Mouse (Mus musculus): Measurements from ENCODE around the gene Cda. TPM values are rescaled to one million over a fixed set of nuclear protein-coding genes. Genes with fewer than 3 reads are reported as not detected.

Gene Cda
- polyA plus RNA-seq, 1 experiment, result not detected

- H3K27ac ChIP-seq (ENCODE audit: insufficient read depth, low read depth, low read length), result no peak overlapping the region
- H3K4me1 ChIP-seq (ENCODE audit: control insufficient read depth, insufficient read depth, low read length), result 0 out of 2 replicates have a peak, but pooled peaks cover 3% of the 10 kb centered on the region
- H3K4me3 ChIP-seq (ENCODE audit: insufficient read depth, low read depth, low read length), result no peak overlapping the region
- 54% methylated on average over 8 of the region's 8 CpGs for WGBS
- TF ChIP-seq CTCF (IDR thresholded peaks at IDR 0.05; ENCODE audit: insufficient read depth, low read depth, low read length) (peak; percentile 66), POLR2A (IDR thresholded peaks at IDR 0.05; ENCODE audit: insufficient read depth, low read depth, low read length) (no peak)
These were observed 56.2 kb downstream of the Cda start for GRCm38 (mm10) chr4:138311595-138311994.

GRCm38 (mm10) chr4:138310311-138310910 lies 57.4 kb downstream of the Cda start:
- Histone ChIP-seq H3K27ac (ENCODE audit: insufficient read depth, low read depth, low read length) (no peak overlapping the region), H3K4me1 (ENCODE audit: control insufficient read depth, insufficient read depth, low read length) (0 out of 2 replicates have a peak, but pooled peaks cover 2% of the 10 kb centered on the region), H3K4me3 (ENCODE audit: insufficient read depth, low read depth, low read length) (no peak overlapping the region)
- TF ChIP-seq POLR2A (IDR thresholded peaks at IDR 0.05; ENCODE audit: insufficient read depth, low read depth, low read length) (no peak), CTCF (IDR thresholded peaks at IDR 0.05; ENCODE audit: insufficient read depth, low read depth, low read length) (no peak)
- 92% methylated on average over 19 of the region's 19 CpGs for WGBS

DNA sequence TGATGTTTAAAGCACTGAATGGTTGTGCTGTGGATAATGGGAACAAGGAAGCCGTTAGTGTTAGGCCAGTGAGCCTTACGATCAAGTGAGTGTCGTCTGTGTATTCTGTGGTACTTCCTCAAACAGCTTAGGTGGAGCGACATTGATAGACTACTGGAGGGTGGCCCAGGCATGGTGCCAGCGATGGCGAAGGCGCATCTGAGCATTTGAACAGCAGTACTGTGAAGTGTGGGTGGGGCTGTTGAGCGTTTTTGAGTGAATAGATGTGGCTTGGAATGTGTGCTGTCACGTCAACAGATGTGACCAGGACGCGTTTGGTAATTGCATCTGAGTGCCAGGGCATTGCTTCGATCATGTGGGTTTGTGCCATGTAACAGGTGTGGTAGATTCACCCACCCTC lies 60.1 kb downstream of the Cda start:
- H3K27ac ChIP-seq (ENCODE audit: insufficient read depth, low read depth, low read length), result no peak overlapping the region
- H3K4me3 ChIP-seq (ENCODE audit: insufficient read depth, low read depth, low read length), result no peak overlapping the region
- TF ChIP-seq CTCF (IDR thresholded peaks at IDR 0.05; ENCODE audit: insufficient read depth, low read depth, low read length) (no peak), POLR2A (IDR thresholded peaks at IDR 0.05; ENCODE audit: insufficient read depth, low read depth, low read length) (no peak)
- peaks cover 9% of the 10 kb centered on the region for H3K4me1 ChIP-seq (ENCODE audit: control insufficient read depth, insufficient read depth, low read length)
- WGBS, result 81% methylated on average over 12 of the region's 12 CpGs

- Histone ChIP-seq H3K27ac (ENCODE audit: insufficient read depth, low read depth, low read length) (no peak overlapping the region), H3K4me1 (ENCODE audit: control insufficient read depth, insufficient read depth, low read length) (peaks cover 9% of the 10 kb centered on the region), H3K4me3 (ENCODE audit: insufficient read depth, low read depth, low read length) (no peak overlapping the region)
- TF ChIP-seq POLR2A (IDR thresholded peaks at IDR 0.05; ENCODE audit: insufficient read depth, low read depth, low read length), result no peak
- TF ChIP-seq CTCF (IDR thresholded peaks at IDR 0.05; ENCODE audit: insufficient read depth, low read depth, low read length), result no peak
- WGBS, result 61% methylated on average over 3 of the region's 3 CpGs
These were observed 60.8 kb downstream of the Cda start for GRCm38 (mm10) chr4:138307025-138307424.

- Histone ChIP-seq H3K4me1 (ENCODE audit: control insufficient read depth, insufficient read depth, low read length) (peaks cover 9% of the 10 kb centered on the region), H3K27ac (ENCODE audit: insufficient read depth, low read depth, low read length) (peak within 1 kb of the TSS; percentile 52; the same call in 1 of the 2 replicates), H3K4me3 (ENCODE audit: insufficient read depth, low read depth, low read length) (peak within 1 kb of the TSS; percentile 96)
- TF ChIP-seq POLR2A (IDR thresholded peaks at IDR 0.05; ENCODE audit: insufficient read depth, low read depth, low read length), result peak; percentile 80; the same call in 1 of the 2 replicates
- TF ChIP-seq CTCF (IDR thresholded peaks at IDR 0.05; ENCODE audit: insufficient read depth, low read depth, low read length), result no peak
- WGBS, result under 1% methylated on average over 64 of the region's 64 CpGs
These were observed 63.3 kb downstream of the Cda start, which contains the start of gene Ddost for GRCm38 (mm10) chr4:138304340-138305104. Gene Ddost (plus strand): TSS chr4:138304730.

GRCm38 (mm10) chr4:138303742-138304141 lies 64.0 kb downstream of the Cda start:
- Histone ChIP-seq H3K27ac (ENCODE audit: insufficient read depth, low read depth, low read length) (no peak overlapping the region), H3K4me1 (ENCODE audit: control insufficient read depth, insufficient read depth, low read length) (peaks cover 9% of the 10 kb centered on the region), H3K4me3 (ENCODE audit: insufficient read depth, low read depth, low read length) (peak overlapping the region; percentile 64)
- no peak for TF ChIP-seq POLR2A (IDR thresholded peaks at IDR 0.05; ENCODE audit: insufficient read depth, low read depth, low read length)
- no peak for TF ChIP-seq CTCF (IDR thresholded peaks at IDR 0.05; ENCODE audit: insufficient read depth, low read depth, low read length)
- 12% methylated on average over 18 of the region's 18 CpGs for WGBS

DNA sequence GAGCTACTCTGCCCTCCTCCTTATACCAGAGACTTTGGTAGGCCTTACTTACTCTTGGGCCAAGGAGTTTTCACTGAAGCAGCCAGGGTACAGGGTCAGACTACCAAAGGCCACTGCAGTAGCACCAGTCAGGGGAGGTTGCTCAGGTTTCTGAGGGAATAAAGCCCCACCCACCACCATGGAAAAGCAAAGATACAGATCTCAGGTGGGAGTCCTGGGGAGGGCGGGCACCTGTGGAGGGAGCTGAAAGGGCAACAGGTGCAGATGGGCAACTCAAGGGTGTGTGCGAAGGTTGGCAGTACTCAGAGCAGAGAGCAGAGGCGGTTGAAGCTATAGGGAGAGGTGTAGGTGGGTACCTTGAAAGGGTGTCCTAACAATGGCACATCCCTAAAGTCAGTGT lies 64.8 kb downstream of the Cda start:
- TF ChIP-seq POLR2A (IDR thresholded peaks at IDR 0.05; ENCODE audit: insufficient read depth, low read depth, low read length) (no peak), CTCF (IDR thresholded peaks at IDR 0.05; ENCODE audit: insufficient read depth, low read depth, low read length) (no peak)
- H3K27ac ChIP-seq (ENCODE audit: insufficient read depth, low read depth, low read length), result no peak overlapping the region
- H3K4me1 ChIP-seq (ENCODE audit: control insufficient read depth, insufficient read depth, low read length), result peaks cover 9% of the 10 kb centered on the region
- 91% methylated on average over 3 of the region's 3 CpGs for WGBS
- H3K4me3 ChIP-seq (ENCODE audit: insufficient read depth, low read depth, low read length), result no peak overlapping the region

DNA sequence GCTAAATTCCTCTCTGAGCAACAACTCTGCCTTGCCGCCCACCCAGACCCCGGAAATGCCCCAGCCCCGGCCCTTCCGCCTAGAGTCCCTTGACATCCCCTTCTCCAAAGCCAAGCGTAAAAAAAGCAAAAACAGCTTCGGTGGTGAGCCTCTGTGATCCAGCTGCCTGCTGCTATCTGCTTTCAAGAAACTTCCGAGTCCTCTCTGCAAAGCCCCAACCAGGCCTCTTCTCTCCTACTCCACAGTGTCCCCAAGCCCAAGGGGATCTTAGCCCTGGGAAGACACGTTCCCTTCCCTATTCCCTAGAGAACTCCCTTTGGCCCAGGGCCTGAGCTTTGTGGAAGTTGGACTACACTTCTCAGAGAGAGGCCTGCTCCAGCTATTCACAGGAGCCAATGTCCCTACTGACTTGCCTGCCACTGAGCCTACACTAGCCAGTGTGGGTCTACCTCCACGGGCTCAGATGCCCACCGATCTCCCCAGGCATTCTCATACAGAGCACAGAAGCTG lies 66.5 kb downstream of the Cda start:
- H3K4me1 ChIP-seq (ENCODE audit: control insufficient read depth, insufficient read depth, low read length), result peaks cover 9% of the 10 kb centered on the region
- no peak for TF ChIP-seq CTCF (IDR thresholded peaks at IDR 0.05; ENCODE audit: insufficient read depth, low read depth, low read length)
- no peak for TF ChIP-seq POLR2A (IDR thresholded peaks at IDR 0.05; ENCODE audit: insufficient read depth, low read depth, low read length)
- no peak overlapping the region for H3K27ac ChIP-seq (ENCODE audit: insufficient read depth, low read depth, low read length)
- WGBS, result 86% methylated on average over 10 of the region's 10 CpGs
- H3K4me3 ChIP-seq (ENCODE audit: insufficient read depth, low read depth, low read length), result no peak overlapping the region

Data from olfactory bulb, adult 2 months (tissue).